Mouse (Mus musculus) kidney, adult 10 weeks (tissue): ENCODE data around the gene Olfr353. TPM values are rescaled to one million over a fixed set of nuclear protein-coding genes. Genes with fewer than 3 reads are reported as not detected.

Experiments
- polyA plus RNA-seq: library from polyadenylated mRNA; stranded (reverse); fragments of 350-450 nt; fragmentation: Illumina TruSeq; extraction: RNeasy Lipid Tissue Mini Kit (QIAGEN cat#74804); gene quantifications from one replicate; pipeline ENCODE4 v1.2.3, GENCODE M21; 2014; ENCODE audit warnings: low read depth, low replicate concordance

The Olfr353 gene
- polyA plus RNA-seq = not detected

DNA sequence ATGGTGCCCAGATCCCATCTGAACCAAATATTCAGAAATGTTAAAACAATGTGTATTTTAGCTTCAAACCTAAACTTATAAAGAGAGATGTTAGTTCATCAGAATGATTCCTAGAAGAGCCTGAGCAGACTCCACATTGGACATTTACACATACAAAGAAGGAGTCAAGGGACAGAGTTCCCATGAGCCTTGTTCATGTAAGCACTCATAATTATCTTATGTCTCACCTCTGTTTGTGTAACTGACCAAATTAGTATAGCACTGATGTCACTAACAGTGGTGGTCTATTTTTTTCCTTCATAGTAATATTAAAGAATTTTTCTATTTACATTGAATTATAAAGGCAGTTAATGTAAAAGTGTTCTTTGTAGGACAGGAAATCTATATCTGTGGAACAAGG lies at the start of gene Olfr353:
Gene Olfr353, minus strand, starts transcription at position 101 of the 400 bp plus-strand sequence.

DNA sequence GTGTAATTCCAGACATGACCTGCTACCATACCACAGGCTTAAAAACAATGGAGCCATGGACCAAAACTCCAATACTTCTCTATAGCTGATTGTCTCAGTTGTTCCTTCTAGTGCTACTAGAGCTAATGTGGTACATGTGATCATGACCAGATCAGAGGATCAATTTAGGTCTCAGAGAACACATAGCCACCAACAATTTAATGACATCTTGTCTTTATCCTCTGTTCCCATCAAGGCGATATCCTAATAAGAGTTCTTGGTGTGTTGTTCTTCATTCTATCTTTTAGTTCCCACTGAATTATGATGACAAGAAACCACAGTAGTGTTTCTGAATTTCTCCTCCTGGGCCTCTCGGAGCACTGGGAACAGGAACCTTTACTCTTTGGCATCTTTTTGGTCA lies 44.1 kb upstream of the Olfr353 start, which contains the start of gene Olfr356:
Gene Olfr356, plus strand, starts transcription at position 301 of the 400 bp plus-strand sequence.

DNA sequence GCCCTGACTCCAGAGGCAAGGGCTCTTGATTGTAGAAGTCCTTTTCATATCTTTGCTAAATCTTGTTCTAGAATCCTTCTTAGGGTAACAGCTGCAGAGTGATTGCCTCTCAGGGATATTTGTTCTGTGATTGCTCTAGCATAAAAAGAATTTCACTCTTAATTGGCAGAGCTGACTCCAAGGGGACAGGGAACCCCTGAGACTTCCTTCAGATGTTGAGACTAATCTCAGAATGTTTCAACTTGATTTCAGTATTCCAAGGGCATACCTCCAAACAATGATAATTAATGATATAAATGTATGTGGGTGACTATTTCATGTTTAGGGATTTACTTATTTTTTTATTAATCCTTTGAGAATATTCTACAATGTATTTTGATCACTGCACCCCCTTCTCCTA lies 36.1 kb upstream of the Olfr353 start, which contains the start of gene Olfr355:
Gene Olfr355, minus strand, starts transcription at position 101 of the 400 bp plus-strand sequence.

DNA sequence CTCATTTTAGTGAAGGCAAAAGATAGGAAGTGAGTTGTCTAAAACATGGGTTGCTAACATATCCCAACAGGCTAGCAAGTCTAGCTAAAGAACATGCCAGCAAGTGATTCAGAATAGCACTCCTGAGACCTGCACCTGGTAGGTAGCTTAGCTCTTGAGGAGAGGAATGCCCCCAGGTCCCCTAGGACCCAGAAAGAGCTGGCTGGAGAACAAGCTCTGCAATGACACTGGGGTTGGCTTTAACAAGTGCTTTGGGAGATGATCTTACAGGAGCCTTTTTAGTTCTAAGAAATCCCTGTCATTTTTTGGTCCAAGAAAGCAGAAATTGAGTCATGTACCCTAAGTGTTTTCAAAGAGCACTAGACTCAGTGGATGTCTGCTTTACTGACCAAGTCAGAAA lies 12.6 kb upstream of the Olfr353 start, which contains the start of gene Olfr354:
Gene Olfr354, plus strand, starts transcription at position 301 of the 400 bp plus-strand sequence.

DNA sequence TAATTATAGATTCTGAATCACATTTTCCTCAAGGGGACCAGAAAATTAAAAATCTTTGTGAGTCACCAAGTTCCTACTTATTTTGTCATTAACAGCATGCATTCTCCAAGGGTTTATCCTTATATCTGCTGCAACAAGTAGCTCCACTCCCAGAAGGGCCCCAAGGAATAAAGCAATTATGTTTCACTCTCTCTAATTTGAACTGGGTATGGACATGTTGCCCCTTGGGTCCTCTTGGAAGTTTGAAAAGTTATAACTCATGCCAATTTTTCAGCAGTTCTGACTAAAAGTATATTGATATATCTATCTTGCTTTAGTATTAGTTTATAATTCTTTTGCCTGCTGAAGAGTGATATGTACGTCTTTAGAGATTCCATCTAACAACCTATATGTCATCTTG lies 24.6 kb downstream of the Olfr353 start, which contains the start of gene Olfr352:
Gene Olfr352, plus strand, starts transcription at position 301 of the 400 bp plus-strand sequence.

DNA sequence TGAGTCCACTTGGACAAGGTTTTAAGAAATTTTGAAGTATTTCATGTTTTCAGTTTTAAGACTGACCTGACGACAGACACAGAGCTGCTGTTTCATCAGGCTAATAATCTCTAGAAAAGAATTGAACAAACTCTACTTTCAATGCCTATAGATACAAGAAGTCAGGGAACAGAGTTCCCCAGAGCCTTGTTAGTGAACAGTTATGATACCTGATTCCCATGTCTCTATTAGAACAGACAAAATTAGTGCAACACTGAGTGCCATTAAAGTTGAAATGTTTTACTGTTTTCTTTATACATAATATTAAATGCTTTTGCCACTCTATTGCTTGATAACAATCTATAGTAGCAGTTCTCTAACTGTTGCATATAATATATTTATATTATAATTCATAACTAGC lies 30.2 kb downstream of the Olfr353 start, which contains the start of gene Olfr351:
Gene Olfr351, minus strand, starts transcription at position 101 of the 400 bp plus-strand sequence.

DNA sequence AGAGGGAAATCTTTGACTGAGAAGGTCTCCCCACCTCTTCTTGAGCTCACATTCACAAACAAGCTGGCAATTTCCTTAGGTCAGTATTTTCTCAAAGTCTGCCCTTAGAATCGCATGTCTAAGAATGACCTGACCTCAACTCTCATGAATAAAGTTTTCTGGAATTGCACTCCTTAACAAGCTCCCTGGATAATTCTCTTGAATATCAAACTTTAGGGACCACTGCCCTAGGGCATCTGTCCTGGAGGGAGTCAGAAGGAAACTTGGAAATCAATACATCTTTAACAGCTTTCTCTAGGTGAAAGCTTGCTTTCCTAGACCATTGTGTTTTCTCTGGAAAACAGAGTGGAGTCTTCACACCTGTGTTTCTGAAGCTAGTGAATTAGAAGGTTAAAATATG lies 46.7 kb downstream of the Olfr353 start, which contains the start of gene Olfr350:
Gene Olfr350, plus strand, starts transcription at position 301 of the 400 bp plus-strand sequence.

Other genes with a start within 250 kb of the Olfr353 start
- not detected for gene Olfr346, start 207.1 kb downstream of the Olfr353 start, polyA plus RNA-seq
- gene Olfr347, start 161.0 kb downstream of the Olfr353 start, polyA plus RNA-seq = not detected
- gene Olfr348, start 108.7 kb downstream of the Olfr353 start, polyA plus RNA-seq = not detected
- not detected for gene Olfr50, start 102.4 kb downstream of the Olfr353 start, polyA plus RNA-seq
- not detected for gene Olfr3, start 75.9 kb downstream of the Olfr353 start, polyA plus RNA-seq
- gene Olfr350, start 46.6 kb downstream of the Olfr353 start, polyA plus RNA-seq = not detected
- not detected for gene Olfr351, start 30.3 kb downstream of the Olfr353 start, polyA plus RNA-seq
- gene Olfr352, start 24.5 kb downstream of the Olfr353 start, polyA plus RNA-seq = not detected
- not detected for gene Olfr354, start 12.7 kb upstream of the Olfr353 start, polyA plus RNA-seq
- not detected for gene Olfr355, start 36.0 kb upstream of the Olfr353 start, polyA plus RNA-seq
- not detected for gene Olfr356, start 44.2 kb upstream of the Olfr353 start, polyA plus RNA-seq
- gene Olfr357, start 100.9 kb upstream of the Olfr353 start, polyA plus RNA-seq = not detected
- gene Olfr358, start 116.4 kb upstream of the Olfr353 start, polyA plus RNA-seq = not detected
- gene Olfr360, start 172.8 kb upstream of the Olfr353 start, polyA plus RNA-seq = not detected
- not detected for gene Olfr361, start 196.4 kb upstream of the Olfr353 start, polyA plus RNA-seq
- not detected for gene Olfr362, start 225.0 kb upstream of the Olfr353 start, polyA plus RNA-seq
- gene Olfr364-ps1, start 246.4 kb upstream of the Olfr353 start, polyA plus RNA-seq = not detected